Mouse (Mus musculus): ENCODE data around the gene Peg10. TPM values are rescaled to one million over a fixed set of nuclear protein-coding genes. Genes with fewer than 3 reads are reported as not detected.

Gene Peg10
- polyA plus RNA-seq (2012; rRNA removed) = 0.16 and 0.28 TPM in 2 replicates

DNA sequence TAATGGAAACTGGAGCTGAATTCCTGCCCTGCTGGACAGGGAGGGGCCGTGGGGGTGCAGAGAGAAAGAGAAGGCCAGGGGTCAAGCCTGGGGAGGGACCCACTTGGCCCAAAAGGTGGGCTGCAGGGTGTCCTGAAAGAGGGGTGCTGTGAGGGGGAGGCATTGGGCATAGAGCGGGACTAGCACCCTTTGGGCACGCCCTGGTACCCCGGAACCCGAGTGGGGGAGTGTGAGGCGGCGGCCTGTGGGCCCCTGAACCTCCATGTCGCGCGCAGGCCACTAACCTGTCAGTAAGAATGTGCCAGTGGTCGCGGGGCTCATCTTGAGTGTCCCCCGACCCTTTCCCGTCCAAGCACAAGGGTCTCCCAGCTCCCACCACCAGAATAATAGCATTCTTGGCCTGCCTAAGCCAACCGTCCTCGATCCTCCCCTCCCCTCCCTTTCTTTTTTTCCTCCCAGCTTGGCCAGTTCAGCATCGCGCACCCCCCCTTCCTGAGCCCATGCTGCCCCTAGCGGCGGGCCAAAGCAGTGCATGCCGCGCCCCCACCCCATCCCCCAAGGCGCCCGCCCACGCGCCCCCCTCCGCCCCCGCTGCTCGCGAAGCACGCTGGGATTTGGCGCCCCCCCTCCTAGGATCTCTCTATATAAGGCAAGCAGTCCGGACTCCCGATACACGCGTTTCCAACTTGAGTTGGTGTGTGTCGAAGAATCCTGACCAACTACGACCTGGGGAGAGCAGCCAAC, at the start of gene Peg10, which contains the start of gene Sgce:
Peg10 (plus strand) TSS at position 611 of the 744 bp plus-strand sequence.
Sgce (minus strand) TSS at position 512 of the 744 bp plus-strand sequence.
- peak within 1 kb of the TSS; percentile 66 for H3K4me3 ChIP-seq (ENCODE audit: low read depth, low read length)
- WGBS = 60% methylated on average over 38 of the region's 38 CpGs
- H3K36me3 ChIP-seq (ENCODE audit: control insufficient read depth, insufficient read depth, low read length) = no peaks in the 10 kb centered on the region
- H3K27me3 ChIP-seq (ENCODE audit: control insufficient read depth, insufficient read depth, low read length) = peaks cover 13% of the 10 kb centered on the region
- TF ChIP-seq CTCF (IDR thresholded peaks at IDR 0.05; ENCODE audit: extremely low read depth, insufficient read length, insufficient replicate concordance, low read depth, low read length) (peak; percentile 22; the same call in 1 of the 2 replicates), POLR2A (IDR thresholded peaks at IDR 0.05; ENCODE audit: low read depth, low read length) (no peak)
- H3K27ac ChIP-seq (ENCODE audit: insufficient read depth, low read depth, low read length) = 0 out of 2 replicates have a peak within 1 kb of the TSS, but pooled peaks have one; percentile 22
- peaks cover 4% of the 10 kb centered on the region; the same call in 1 of the 2 replicates for H3K4me1 ChIP-seq (ENCODE audit: control insufficient read depth, insufficient read depth, insufficient read length, low read length)

DNA sequence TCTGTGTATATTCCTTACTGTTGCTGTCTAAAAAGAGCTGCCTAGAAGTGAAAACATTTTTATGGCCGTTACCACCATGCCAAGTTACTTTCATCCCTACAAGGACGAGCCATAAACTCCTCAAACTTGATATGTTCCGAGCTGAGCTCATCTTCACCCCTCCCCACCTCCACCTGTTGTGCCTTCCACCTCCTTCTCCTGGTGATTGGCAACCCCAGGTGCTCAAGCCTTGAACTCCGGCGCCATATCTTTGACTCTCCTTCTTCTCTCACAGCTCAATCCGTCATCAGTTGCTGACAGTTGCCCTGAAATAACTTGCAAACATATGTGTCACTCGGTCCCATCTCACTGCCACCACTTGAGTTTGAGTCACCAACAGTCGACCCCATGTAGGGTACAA, 45.5 kb upstream of the Peg10 start:
- no peak for TF ChIP-seq POLR2A (IDR thresholded peaks at IDR 0.05; ENCODE audit: low read depth, low read length)
- TF ChIP-seq CTCF (IDR thresholded peaks at IDR 0.05; ENCODE audit: extremely low read depth, insufficient read length, insufficient replicate concordance, low read depth, low read length) = no peak
- 67% methylated on average over 8 of the region's 8 CpGs for WGBS
- Histone ChIP-seq H3K27me3 (ENCODE audit: control insufficient read depth, insufficient read depth, low read length) (no peaks in the 10 kb centered on the region), H3K4me3 (ENCODE audit: low read depth, low read length) (no peak overlapping the region), H3K36me3 (ENCODE audit: control insufficient read depth, insufficient read depth, low read length) (no peaks in the 10 kb centered on the region), H3K27ac (ENCODE audit: insufficient read depth, low read depth, low read length) (no peak overlapping the region), H3K4me1 (ENCODE audit: control insufficient read depth, insufficient read depth, insufficient read length, low read length) (no peaks in the 10 kb centered on the region)

DNA sequence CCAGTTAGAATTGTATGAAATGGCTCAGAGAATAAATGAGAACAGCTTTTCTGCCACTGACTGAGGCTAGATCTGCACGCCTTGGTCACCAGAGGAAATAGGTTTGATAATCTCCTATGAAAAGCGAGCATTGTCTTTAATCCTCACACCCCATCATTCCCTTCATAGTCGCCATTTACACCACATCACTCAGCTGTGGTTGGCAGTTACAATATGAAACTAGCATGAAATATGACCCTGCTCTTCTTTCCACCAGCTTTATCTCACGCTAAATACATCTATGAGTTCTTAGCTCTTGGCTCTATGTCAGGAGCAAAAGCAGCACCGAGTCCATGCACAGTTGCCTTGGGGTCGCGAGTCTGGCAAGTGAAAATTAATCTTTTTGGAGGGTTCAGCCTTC, 43.2 kb upstream of the Peg10 start:
- H3K27me3 ChIP-seq (ENCODE audit: control insufficient read depth, insufficient read depth, low read length) = no peaks in the 10 kb centered on the region
- no peaks in the 10 kb centered on the region for H3K4me1 ChIP-seq (ENCODE audit: control insufficient read depth, insufficient read depth, insufficient read length, low read length)
- no peak overlapping the region for H3K4me3 ChIP-seq (ENCODE audit: low read depth, low read length)
- TF ChIP-seq CTCF (IDR thresholded peaks at IDR 0.05; ENCODE audit: extremely low read depth, insufficient read length, insufficient replicate concordance, low read depth, low read length) (no peak), POLR2A (IDR thresholded peaks at IDR 0.05; ENCODE audit: low read depth, low read length) (no peak)
- no peaks in the 10 kb centered on the region for H3K36me3 ChIP-seq (ENCODE audit: control insufficient read depth, insufficient read depth, low read length)
- no peak overlapping the region for H3K27ac ChIP-seq (ENCODE audit: insufficient read depth, low read depth, low read length)
- 77% methylated on average over 7 of the region's 7 CpGs for WGBS

DNA sequence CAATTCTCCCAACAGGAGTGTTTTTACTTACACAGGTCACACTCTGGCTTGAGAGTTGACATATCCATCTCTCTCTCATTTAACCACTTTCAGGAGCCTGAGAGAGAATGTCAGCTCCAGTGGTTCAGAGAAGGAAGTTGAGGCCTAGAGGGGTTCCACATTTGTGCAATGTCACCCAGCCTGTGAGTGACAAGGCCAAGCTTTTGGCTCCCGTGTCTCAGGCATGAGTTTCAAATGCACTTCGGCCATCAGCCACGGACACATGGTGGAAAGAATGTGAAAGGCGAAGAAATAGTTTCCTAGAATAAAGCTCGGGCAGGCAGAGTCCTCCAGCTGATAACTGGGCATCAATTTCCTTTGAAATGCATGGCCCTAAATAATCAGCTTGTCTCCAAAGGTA, 40.7 kb upstream of the Peg10 start:
- no peaks in the 10 kb centered on the region for H3K4me1 ChIP-seq (ENCODE audit: control insufficient read depth, insufficient read depth, insufficient read length, low read length)
- WGBS = 67% methylated on average over 5 of the region's 5 CpGs
- TF ChIP-seq POLR2A (IDR thresholded peaks at IDR 0.05; ENCODE audit: low read depth, low read length) (no peak), CTCF (IDR thresholded peaks at IDR 0.05; ENCODE audit: extremely low read depth, insufficient read length, insufficient replicate concordance, low read depth, low read length) (no peak)
- no peak overlapping the region for H3K4me3 ChIP-seq (ENCODE audit: low read depth, low read length)
- no peaks in the 10 kb centered on the region for H3K36me3 ChIP-seq (ENCODE audit: control insufficient read depth, insufficient read depth, low read length)
- no peaks in the 10 kb centered on the region for H3K27me3 ChIP-seq (ENCODE audit: control insufficient read depth, insufficient read depth, low read length)
- no peak overlapping the region for H3K27ac ChIP-seq (ENCODE audit: insufficient read depth, low read depth, low read length)

DNA sequence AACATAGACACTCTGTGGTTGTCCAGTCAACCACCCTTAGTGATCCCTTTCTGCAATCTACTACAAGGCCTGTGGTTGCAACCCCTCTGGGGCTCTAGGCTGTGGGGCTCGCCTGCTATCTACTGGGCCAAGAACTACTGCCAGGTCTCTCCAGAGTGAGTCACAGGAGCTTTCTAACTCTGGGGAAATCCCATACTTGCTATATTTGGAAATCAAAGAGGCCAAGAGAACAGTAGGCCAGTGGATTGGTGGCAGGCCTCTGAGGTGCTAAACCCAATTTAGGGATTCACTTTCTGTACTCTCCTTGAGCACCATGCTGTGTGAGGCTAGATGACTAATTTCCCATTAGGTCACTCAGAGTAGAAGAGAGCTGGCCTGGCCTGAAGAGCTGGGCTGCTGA, 38.1 kb upstream of the Peg10 start:
- Histone ChIP-seq H3K4me1 (ENCODE audit: control insufficient read depth, insufficient read depth, insufficient read length, low read length) (no peaks in the 10 kb centered on the region), H3K36me3 (ENCODE audit: control insufficient read depth, insufficient read depth, low read length) (no peaks in the 10 kb centered on the region), H3K27ac (ENCODE audit: insufficient read depth, low read depth, low read length) (no peak overlapping the region), H3K27me3 (ENCODE audit: control insufficient read depth, insufficient read depth, low read length) (no peaks in the 10 kb centered on the region), H3K4me3 (ENCODE audit: low read depth, low read length) (no peak overlapping the region)
- 81% methylated on average over 1 of the region's 1 CpGs for WGBS
- no peak for TF ChIP-seq POLR2A (IDR thresholded peaks at IDR 0.05; ENCODE audit: low read depth, low read length)
- TF ChIP-seq CTCF (IDR thresholded peaks at IDR 0.05; ENCODE audit: extremely low read depth, insufficient read length, insufficient replicate concordance, low read depth, low read length) = no peak

DNA sequence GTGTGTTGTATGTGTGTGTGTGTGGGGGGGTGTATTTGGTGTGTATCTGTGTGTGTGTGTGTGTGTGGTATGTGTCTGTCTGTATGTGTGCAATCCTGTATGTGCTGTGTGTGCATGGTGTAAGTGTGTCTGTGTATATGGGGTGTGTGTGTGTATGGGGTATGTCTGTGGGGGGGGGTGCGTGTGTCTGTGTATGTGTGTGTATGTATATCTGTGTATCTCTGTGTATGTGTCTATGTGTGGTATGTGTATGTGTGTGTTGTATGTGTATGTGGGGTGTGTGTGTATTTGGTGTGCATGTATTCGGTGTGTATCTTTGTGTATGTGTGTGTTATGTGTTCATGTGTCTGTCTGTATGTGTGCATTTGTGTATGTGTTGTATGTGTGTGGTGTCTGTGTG, 30.9 kb upstream of the Peg10 start:
- no peaks in the 10 kb centered on the region for H3K4me1 ChIP-seq (ENCODE audit: control insufficient read depth, insufficient read depth, insufficient read length, low read length)
- no peak overlapping the region for H3K4me3 ChIP-seq (ENCODE audit: low read depth, low read length)
- no peaks in the 10 kb centered on the region for H3K27me3 ChIP-seq (ENCODE audit: control insufficient read depth, insufficient read depth, low read length)
- no peak overlapping the region for H3K27ac ChIP-seq (ENCODE audit: insufficient read depth, low read depth, low read length)
- no peaks in the 10 kb centered on the region for H3K36me3 ChIP-seq (ENCODE audit: control insufficient read depth, insufficient read depth, low read length)
- 99% methylated on average over 2 of the region's 2 CpGs for WGBS
- TF ChIP-seq POLR2A (IDR thresholded peaks at IDR 0.05; ENCODE audit: low read depth, low read length) (no peak), CTCF (IDR thresholded peaks at IDR 0.05; ENCODE audit: extremely low read depth, insufficient read length, insufficient replicate concordance, low read depth, low read length) (no peak)

DNA sequence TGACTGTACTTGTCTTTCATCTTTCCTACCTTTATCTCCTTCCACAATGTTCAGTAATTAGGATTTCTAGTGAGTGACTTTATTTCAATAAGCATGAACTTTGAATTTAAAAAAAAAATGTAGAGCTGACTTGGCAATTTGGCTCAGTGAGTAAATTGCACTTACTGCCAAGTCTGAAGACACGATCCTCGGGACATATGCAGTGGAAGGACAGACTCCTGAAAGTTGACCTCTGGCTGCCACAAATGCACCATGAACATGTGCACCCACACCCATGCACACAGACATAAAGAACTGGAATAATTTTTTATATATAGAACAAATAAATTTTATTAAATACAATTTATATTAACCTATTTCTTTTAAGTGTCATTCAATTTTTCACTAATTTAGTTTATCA, 29.8 kb upstream of the Peg10 start:
- Histone ChIP-seq H3K36me3 (ENCODE audit: control insufficient read depth, insufficient read depth, low read length) (no peaks in the 10 kb centered on the region), H3K4me3 (ENCODE audit: low read depth, low read length) (no peak overlapping the region), H3K4me1 (ENCODE audit: control insufficient read depth, insufficient read depth, insufficient read length, low read length) (no peaks in the 10 kb centered on the region), H3K27me3 (ENCODE audit: control insufficient read depth, insufficient read depth, low read length) (no peaks in the 10 kb centered on the region), H3K27ac (ENCODE audit: insufficient read depth, low read depth, low read length) (no peak overlapping the region)
- WGBS = 21% methylated on average over 2 of the region's 2 CpGs
- TF ChIP-seq POLR2A (IDR thresholded peaks at IDR 0.05; ENCODE audit: low read depth, low read length) = no peak

Data from small intestine, adult 2 months (tissue).